Mouse (Mus musculus) forebrain, embryonic 14.5 days (tissue): Measurements from ENCODE around the gene 4930415O20Rik. TPM values are rescaled to one million over a fixed set of nuclear protein-coding genes. Genes with fewer than 3 reads are reported as not detected.

Experiments used
- ATAC-seq: fragments of 200-750 bp; cut with Nextera tagmentation; 2 replicates; pipeline ENCODE4 v1.8.0; 2017; ENCODE audit warnings: mild to moderate bottlenecking, moderate library complexity
- DNase-seq: peaks from one replicate; pipeline ENCODE4 v3.0.0-alpha.2; 2015; ENCODE audit warnings: low spot score
- H3K27ac ChIP-seq: fragments of 300-500 bp; sonication (generic); 2 replicates; pipeline ENCODE4 v1.5.1; 2014; ENCODE audit warnings: low read depth, mild to moderate bottlenecking, control low read depth, low read length, moderate library complexity
- H3K27me3 ChIP-seq: fragments of 300-500 bp; sonication (generic); replicated peaks from 2 replicates; pipeline ENCODE4 v1.6.1; 2014; ENCODE audit warnings: low read length, control low read depth, mixed read lengths; ENCODE audit not compliant: control insufficient read depth, insufficient read depth
- H3K36me3 ChIP-seq: fragments of 300-500 bp; sonication (generic); 2 replicates; pipeline ENCODE4 v1.6.1; 2014; ENCODE audit warnings: low read length, control low read depth; ENCODE audit not compliant: control insufficient read depth, insufficient read depth
- H3K4me1 ChIP-seq: fragments of 300-500 bp; sonication (generic); 2 replicates; pipeline ENCODE4 v1.6.1; 2014; ENCODE audit warnings: antibody characterized with exemption, low read length, control low read depth; ENCODE audit not compliant: control insufficient read depth, insufficient read depth
- H3K4me2 ChIP-seq: fragments of 300-500 bp; sonication (generic); 2 replicates; pipeline ENCODE4 v1.6.1; 2014; ENCODE audit warnings: mild to moderate bottlenecking, control low read depth, low read length
- H3K4me3 ChIP-seq: fragments of 300-500 bp; sonication (generic); 2 replicates; pipeline ENCODE4 v1.5.1; 2014; ENCODE audit warnings: low read depth, low read length, control low read depth
- H3K9ac ChIP-seq: fragments of 300-500 bp; sonication (generic); 2 replicates; pipeline ENCODE4 v1.6.1; 2014; ENCODE audit warnings: mild to moderate bottlenecking, low read length, control low read depth, moderate library complexity
- H3K9me3 ChIP-seq: fragments of 300-500 bp; sonication (generic); replicated peaks from 2 replicates; pipeline ENCODE4 v1.6.1; 2016; ENCODE audit warnings: low read length, control low read depth, mixed read lengths; ENCODE audit not compliant: control insufficient read depth
- WGBS: fragments of 180-500 bp; shearing (Covaris S2); extraction: QIAGEN DNeasy Blood & Tissue Kit; methylation state at CpG from one replicate; pipeline ENCODE4 v1.1.7; 2014; 5-methylcytosine and 5-hydroxymethylcytosine counted together
- polyA plus RNA-seq: library from polyadenylated mRNA; unstranded; fragments of >200 nt; fragmentation: Nextera tagmentation; extraction: Ambion mirVana; gene quantifications from 2 replicates; pipeline ENCODE4 v1.2.1, GENCODE M21; 2014

4930415O20Rik gene
- polyA plus RNA-seq, 1 experiment from 2014 or later, result not detected

DNA sequence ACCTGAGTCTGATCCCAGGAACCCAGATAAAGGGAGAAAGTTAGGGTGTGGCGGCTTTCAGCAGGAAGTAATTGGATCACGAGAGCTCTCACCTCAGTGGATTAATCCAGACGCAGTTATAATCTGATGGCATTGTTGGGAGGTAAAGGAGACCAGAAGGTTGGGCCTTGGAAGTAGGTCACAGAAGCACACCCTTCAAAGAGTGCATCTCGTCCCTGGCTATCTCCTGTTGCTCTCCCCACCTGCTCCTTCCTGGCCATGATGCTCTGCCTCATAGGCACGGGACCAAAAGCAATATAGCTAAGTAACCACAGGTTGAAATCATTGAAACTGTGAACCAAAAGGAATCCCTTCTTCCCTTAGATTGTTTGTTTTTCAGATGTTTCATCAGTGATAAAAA lies 13.6 kb upstream of the 4930415O20Rik start:
- H3K9ac ChIP-seq, result no peak overlapping the region
- H3K4me1 ChIP-seq, result no peaks in the 10 kb centered on the region
- no peaks in the 10 kb centered on the region for H3K9me3 ChIP-seq
- WGBS, result 91% methylated on average over 5 of the region's 5 CpGs
- H3K4me3 ChIP-seq, result no peak overlapping the region
- H3K27ac ChIP-seq, result no peak overlapping the region
- no peak for DNase-seq
- ATAC-seq, result no peak
- peaks cover 61% of the 10 kb centered on the region for H3K36me3 ChIP-seq
- H3K27me3 ChIP-seq, result no peaks in the 10 kb centered on the region
- H3K4me2 ChIP-seq, result no peak overlapping the region

DNA sequence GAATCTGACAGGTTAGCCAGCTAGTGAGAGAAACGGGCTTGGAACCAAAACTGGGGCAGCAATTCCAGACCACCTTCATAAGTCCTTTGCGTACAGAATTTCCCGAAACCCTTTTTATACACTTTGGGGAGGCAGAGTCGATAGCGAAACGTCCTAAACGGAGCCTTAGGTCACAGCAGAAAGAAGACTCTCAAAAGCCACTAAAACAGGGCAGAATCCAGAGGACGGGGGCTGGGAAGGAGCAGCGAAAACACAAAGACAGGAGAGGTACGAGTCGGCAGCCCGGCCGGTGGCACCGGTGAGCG lies 3.9 kb upstream of the 4930415O20Rik start:
- Histone ChIP-seq H3K4me1 (peaks cover 20% of the 10 kb centered on the region), H3K9ac (peak overlapping the region; percentile 90), H3K27ac (peak overlapping the region; percentile 88), H3K4me2 (peak overlapping the region; percentile 98), H3K36me3 (peaks cover 22% of the 10 kb centered on the region; the same call in 1 of the 2 replicates), H3K4me3 (peak overlapping the region; percentile 92), H3K9me3 (no peaks in the 10 kb centered on the region), H3K27me3 (no peaks in the 10 kb centered on the region)
- no peak for DNase-seq
- under 1% methylated on average over 15 of the region's 15 CpGs for WGBS
- ATAC-seq, result no peak

DNA sequence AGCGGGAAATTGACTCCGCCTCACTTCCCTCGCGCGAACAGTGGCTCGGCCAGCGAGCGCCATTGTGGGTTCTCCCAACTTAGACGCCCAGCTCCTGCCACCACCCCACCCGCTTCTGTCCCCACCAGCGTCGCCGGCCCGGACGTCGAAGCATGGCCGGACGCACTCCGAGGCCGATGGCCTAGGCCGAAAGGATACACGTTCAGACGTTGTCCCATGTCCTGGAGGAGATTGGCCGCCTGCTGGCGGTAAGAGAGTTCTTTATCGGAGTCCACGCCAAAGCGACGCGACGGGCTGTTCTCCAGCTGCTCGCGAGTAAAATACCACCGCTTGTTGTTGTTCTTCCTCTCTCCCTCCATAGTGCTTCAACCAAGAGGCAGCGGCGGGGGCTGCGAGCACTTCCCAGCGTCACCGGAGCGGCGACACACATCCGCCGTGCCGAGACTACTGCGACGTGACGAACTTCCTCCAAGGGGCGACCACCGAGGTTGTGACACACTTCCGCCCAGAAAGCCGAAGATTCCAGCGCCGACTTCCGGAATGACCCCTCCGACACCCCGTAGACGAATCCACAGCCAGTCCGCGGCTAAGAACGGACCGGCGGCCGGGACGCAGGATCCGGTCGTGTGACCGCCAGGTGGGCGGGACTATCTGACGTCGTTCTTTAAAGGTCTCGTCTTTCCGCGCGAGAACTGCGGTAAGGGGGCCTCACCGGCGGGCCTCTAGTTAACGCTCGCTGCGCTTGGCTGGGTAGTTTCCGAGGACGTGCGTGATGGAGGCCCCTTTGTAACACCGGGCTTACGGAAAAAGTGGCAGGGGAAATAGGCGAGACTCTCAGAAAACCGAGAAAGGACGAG lies 3.3 kb upstream of the 4930415O20Rik start:
- H3K27me3 ChIP-seq, result no peaks in the 10 kb centered on the region
- DNase-seq (peak; percentile 100), ATAC-seq (peak; percentile 98)
- peak overlapping the region; percentile 89 for H3K27ac ChIP-seq
- no peaks in the 10 kb centered on the region for H3K9me3 ChIP-seq
- H3K4me3 ChIP-seq, result peak overlapping the region; percentile 92
- peak overlapping the region; percentile 90 for H3K9ac ChIP-seq
- peaks cover 22% of the 10 kb centered on the region; the same call in 1 of the 2 replicates for H3K36me3 ChIP-seq
- peak overlapping the region; percentile 98 for H3K4me2 ChIP-seq
- H3K4me1 ChIP-seq, result peaks cover 20% of the 10 kb centered on the region
- under 1% methylated on average over 88 of the region's 88 CpGs for WGBS

DNA sequence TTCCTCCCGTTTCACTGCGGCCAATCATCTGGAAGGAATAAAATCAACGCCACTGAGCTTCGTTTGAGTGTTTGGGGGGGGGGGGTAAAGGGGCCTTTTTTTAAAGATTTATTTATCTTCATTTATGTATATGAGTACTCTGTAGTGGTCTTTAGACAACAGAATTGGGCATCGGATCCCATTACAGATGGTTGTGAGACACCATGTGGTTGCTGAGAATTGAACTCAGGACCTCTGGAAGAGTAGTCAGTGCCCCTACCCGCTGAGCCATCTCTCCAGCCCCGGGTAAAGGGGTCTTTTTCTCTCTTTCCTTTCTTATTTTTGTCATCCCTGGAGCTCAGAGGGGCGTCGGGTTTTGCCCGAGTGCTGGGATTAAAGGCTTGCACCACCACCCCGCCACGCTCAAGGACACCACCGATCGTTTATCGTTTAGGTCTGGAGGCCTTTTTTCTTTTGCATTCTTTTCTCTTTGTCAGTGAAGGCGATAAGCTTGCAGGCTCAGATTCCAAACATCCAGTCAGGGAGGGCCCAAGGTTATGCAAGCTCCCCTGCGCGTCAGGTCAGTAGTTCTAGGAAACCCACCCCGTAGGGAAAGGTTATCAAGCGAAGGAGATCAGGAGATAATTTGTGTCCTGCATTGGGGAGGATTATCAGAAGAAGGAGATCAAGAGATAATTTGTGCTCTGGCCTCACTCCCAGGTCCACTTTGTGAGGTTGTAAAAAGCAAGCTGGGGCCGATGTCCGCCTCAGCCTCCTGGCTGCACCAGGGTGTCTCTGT lies 2.4 kb upstream of the 4930415O20Rik start:
- H3K27me3 ChIP-seq, result no peaks in the 10 kb centered on the region
- peaks cover 12% of the 10 kb centered on the region; the same call in 1 of the 2 replicates for H3K36me3 ChIP-seq
- ATAC-seq (peak; percentile 8; the same call in 1 of the 2 replicates), DNase-seq (peak; percentile 4)
- peak overlapping the region; percentile 89 for H3K27ac ChIP-seq
- peak overlapping the region; percentile 84 for H3K9ac ChIP-seq
- no peaks in the 10 kb centered on the region for H3K9me3 ChIP-seq
- peak overlapping the region; percentile 50 for H3K4me2 ChIP-seq
- H3K4me3 ChIP-seq, result peak overlapping the region; percentile 92
- WGBS, result 10% methylated on average over 22 of the region's 22 CpGs
- peaks cover 20% of the 10 kb centered on the region for H3K4me1 ChIP-seq

GRCm38 (mm10) chr15:98569216-98569615 lies 1.6 kb upstream of the 4930415O20Rik start:
- ATAC-seq (no peak), DNase-seq (no peak)
- 0 out of 2 replicates have a peak, but pooled peaks cover 9% of the 10 kb centered on the region for H3K36me3 ChIP-seq
- no peak overlapping the region for H3K27ac ChIP-seq
- H3K4me3 ChIP-seq, result peak overlapping the region; percentile 92
- H3K9me3 ChIP-seq, result no peaks in the 10 kb centered on the region
- peaks cover 20% of the 10 kb centered on the region for H3K4me1 ChIP-seq
- 71% methylated on average over 7 of the region's 7 CpGs for WGBS
- H3K27me3 ChIP-seq, result no peaks in the 10 kb centered on the region
- peak overlapping the region; percentile 50 for H3K4me2 ChIP-seq
- peak overlapping the region; percentile 84 for H3K9ac ChIP-seq

GRCm38 (mm10) chr15:98569795-98570365 lies 924 bp upstream of the 4930415O20Rik start:
- Histone ChIP-seq H3K27me3 (no peaks in the 10 kb centered on the region), H3K36me3 (0 out of 2 replicates have a peak, but pooled peaks cover 6% of the 10 kb centered on the region), H3K4me2 (no peak overlapping the region), H3K4me1 (peaks cover 19% of the 10 kb centered on the region), H3K9ac (no peak overlapping the region), H3K4me3 (no peak overlapping the region), H3K27ac (no peak overlapping the region), H3K9me3 (no peaks in the 10 kb centered on the region)
- 90% methylated on average over 4 of the region's 4 CpGs for WGBS
- ATAC-seq (no peak), DNase-seq (no peak)

DNA sequence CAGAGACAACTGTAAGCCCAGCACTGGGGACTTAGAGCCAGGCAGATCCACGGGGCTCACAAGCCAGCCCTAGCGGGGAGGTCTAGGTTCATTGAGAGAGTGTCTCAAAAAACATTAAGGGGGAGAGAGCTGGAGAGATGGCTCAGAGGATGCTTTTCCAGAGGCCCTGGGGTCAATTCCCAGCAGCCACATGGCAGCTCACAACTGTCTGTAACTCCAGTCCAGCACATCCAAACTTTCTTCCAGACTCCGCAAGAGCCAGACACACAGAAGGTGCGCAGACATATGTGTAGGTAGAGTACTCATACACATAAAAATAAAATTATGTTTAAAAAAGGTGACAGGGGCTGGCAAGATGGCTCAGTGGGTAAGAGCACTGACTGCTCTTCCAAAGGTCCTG lies 2.5 kb downstream of the 4930415O20Rik start:
- Histone ChIP-seq H3K9me3 (no peaks in the 10 kb centered on the region), H3K4me3 (no peak overlapping the region), H3K27ac (no peak overlapping the region), H3K36me3 (no peaks in the 10 kb centered on the region), H3K4me2 (no peak overlapping the region), H3K4me1 (peaks cover 5% of the 10 kb centered on the region), H3K9ac (no peak overlapping the region), H3K27me3 (no peaks in the 10 kb centered on the region)
- no peak for ATAC-seq
- no peak for DNase-seq
- 81% methylated on average over 4 of the region's 4 CpGs for WGBS

DNA sequence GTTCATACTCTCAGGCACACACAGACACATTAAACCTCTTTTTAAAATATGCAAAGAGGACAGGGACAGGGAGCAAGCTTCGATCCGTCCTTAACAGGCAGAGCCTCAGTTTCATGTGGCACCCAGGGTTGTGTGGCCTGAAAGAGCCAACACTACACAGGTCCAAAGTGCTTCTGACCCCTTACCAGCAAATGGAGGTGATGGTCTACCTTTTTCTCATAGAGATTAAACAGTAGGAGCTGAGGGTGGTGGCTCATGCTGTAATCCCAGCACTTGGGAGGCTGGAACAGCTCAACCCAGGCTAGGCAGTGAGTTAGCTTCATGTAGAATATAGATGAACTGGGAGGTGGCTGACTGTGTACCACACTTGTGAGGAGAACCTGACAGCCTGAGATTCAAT lies 8.5 kb downstream of the 4930415O20Rik start:
- Histone ChIP-seq H3K4me3 (no peak overlapping the region), H3K27me3 (no peaks in the 10 kb centered on the region), H3K9ac (no peak overlapping the region), H3K4me2 (no peak overlapping the region), H3K9me3 (no peaks in the 10 kb centered on the region), H3K27ac (no peak overlapping the region), H3K4me1 (no peaks in the 10 kb centered on the region), H3K36me3 (no peaks in the 10 kb centered on the region)
- ATAC-seq (no peak), DNase-seq (no peak)
- WGBS, result 93% methylated on average over 2 of the region's 2 CpGs
